Mouse (Mus musculus): Measurements from ENCODE around the gene Zfp366.

DNA sequence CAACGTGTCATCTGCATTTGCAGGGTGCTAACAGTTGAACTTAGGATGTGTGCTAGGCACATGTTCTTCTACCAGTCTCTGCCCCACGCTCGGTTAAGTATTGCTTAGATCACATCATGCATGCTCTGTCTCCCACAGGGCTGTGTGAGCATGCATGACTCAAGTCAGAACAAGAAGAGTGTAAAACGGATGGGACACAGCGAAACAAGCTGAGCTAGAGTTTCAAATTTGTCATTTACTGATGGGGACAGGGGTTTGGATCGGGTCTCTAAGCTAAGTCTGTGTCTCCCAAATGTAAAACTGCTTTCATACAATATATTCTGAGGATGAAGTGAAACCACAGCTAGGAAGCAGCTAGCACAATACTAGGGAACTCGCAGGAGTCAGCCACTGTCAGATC lies 2.2 kb downstream of the Zfp366 start:
- no peak for TF ChIP-seq CTCF (IDR thresholded peaks at IDR 0.05; ENCODE audit: control insufficient read depth, insufficient read depth, low read length)
- no peak for TF ChIP-seq POLR2A (IDR thresholded peaks at IDR 0.05; ENCODE audit: borderline replicate concordance, control insufficient read depth, low read depth, low read length)

All from bone marrow, adult 2 months (tissue).